Mouse (Mus musculus): Measurements from ENCODE around the gene Elovl6. TPM values are rescaled to one million over a fixed set of nuclear protein-coding genes. Genes with fewer than 3 reads are reported as not detected.

Elovl6 gene
- polyA plus RNA-seq, 1 experiment from 2014 or later = 39.9 TPM

GRCm38 (mm10) chr3:129557566-129557965 is 25.4 kb downstream of the Elovl6 start:
- 77% methylated on average over 7 of the region's 7 CpGs for WGBS
- Histone ChIP-seq H3K4me2 (no peak overlapping the region), H3K27ac (no peak overlapping the region), H3K4me1 (peaks cover 6% of the 10 kb centered on the region), H3K9me3 (no peaks in the 10 kb centered on the region), H3K36me3 (no peaks in the 10 kb centered on the region), H3K27me3 (no peaks in the 10 kb centered on the region), H3K4me3 (no peak overlapping the region), H3K9ac (no peak overlapping the region)
- ATAC-seq (ENCODE audit: insufficient number of reproducible peaks, insufficient read depth, low FRiP score, low TSS enrichment, low read depth) = no peak

DNA sequence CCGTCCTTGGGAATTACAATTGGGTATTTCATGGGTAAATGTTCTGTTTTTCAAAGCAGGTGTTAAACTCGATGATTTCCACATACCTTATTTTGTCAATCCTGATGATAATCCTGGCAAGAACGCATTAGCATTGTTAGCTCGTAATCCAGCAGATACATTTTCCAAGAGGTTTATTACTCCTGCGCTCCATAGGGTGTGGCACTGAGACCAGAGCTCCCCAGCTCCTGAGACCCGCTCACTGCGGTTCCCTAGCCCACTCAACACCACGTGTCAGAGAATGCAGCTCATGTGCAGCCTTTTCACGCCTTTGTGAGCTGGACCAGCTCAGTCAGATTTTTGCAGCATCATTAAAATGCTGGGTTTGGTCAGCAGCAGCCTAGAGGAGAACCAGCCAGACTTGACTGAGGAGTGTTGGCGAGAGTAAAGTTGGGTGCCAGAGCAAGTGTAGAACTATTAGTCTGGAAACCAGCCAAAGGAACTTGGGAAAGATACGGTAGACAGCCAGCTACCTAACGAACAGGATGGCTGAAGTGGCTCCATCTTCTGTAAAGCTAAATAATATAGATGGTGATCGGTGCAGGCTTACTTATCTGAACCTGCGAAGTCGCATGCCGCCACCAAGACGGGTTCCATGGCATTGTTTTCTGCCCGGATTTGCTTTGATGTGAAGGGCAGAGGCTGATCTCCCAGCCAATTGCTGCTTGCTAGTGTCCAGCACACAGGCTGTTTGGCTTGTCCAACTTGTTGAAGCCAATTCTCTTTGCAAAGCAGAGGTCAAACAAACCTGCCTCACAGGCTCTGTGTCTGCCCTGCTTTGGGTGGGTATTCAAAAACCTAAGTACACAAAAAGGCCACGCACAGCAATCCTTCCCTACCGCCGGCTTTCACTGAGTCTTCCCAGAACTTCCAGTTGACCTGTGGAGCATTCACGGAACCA is 26.1 kb downstream of the Elovl6 start:
- Histone ChIP-seq H3K27me3 (no peaks in the 10 kb centered on the region), H3K4me2 (no peak overlapping the region), H3K27ac (no peak overlapping the region), H3K36me3 (no peaks in the 10 kb centered on the region), H3K9ac (no peak overlapping the region), H3K4me3 (no peak overlapping the region), H3K4me1 (no peaks in the 10 kb centered on the region), H3K9me3 (no peaks in the 10 kb centered on the region)
- 90% methylated on average over 22 of the region's 22 CpGs for WGBS
- ATAC-seq (ENCODE audit: insufficient number of reproducible peaks, insufficient read depth, low FRiP score, low TSS enrichment, low read depth) = no peak

DNA sequence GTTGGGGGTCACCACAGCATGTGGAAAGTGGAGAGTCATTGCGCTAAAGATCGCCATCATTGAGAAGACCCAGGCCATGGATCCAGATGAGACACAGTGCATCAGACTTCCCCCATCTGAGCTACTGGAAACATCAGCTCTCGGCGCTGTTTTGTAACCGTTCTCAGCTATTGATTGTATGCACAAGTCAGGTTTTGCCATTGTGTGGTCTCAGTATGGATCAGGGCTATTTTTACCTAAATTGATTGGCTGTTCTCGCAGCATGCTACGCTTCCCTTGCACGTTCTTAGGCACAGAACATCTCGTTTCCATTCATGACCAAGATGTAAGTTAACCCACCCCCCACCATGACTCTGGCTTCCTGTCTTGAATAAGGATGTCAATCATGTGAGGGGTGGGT is 27.9 kb downstream of the Elovl6 start:
- Histone ChIP-seq H3K4me2 (no peak overlapping the region), H3K27ac (no peak overlapping the region), H3K9me3 (no peaks in the 10 kb centered on the region), H3K9ac (no peak overlapping the region), H3K36me3 (peaks cover 3% of the 10 kb centered on the region; the same call in 1 of the 2 replicates), H3K4me3 (no peak overlapping the region), H3K4me1 (no peaks in the 10 kb centered on the region), H3K27me3 (no peaks in the 10 kb centered on the region)
- ATAC-seq (ENCODE audit: insufficient number of reproducible peaks, insufficient read depth, low FRiP score, low TSS enrichment, low read depth) = no peak
- WGBS = 92% methylated on average over 9 of the region's 9 CpGs

- ATAC-seq (ENCODE audit: insufficient number of reproducible peaks, insufficient read depth, low FRiP score, low TSS enrichment, low read depth) = no peak
- peaks cover 4% of the 10 kb centered on the region for H3K4me1 ChIP-seq
- H3K27ac ChIP-seq = no peak overlapping the region
- 90% methylated on average over 10 of the region's 10 CpGs for WGBS
- H3K36me3 ChIP-seq = peaks cover 3% of the 10 kb centered on the region; the same call in 1 of the 2 replicates
- H3K4me2 ChIP-seq = no peak overlapping the region
- H3K27me3 ChIP-seq = no peaks in the 10 kb centered on the region
- no peaks in the 10 kb centered on the region for H3K9me3 ChIP-seq
- H3K4me3 ChIP-seq = no peak overlapping the region
- H3K9ac ChIP-seq = no peak overlapping the region
These were observed 28.9 kb downstream of the Elovl6 start for GRCm38 (mm10) chr3:129561011-129561410.

DNA sequence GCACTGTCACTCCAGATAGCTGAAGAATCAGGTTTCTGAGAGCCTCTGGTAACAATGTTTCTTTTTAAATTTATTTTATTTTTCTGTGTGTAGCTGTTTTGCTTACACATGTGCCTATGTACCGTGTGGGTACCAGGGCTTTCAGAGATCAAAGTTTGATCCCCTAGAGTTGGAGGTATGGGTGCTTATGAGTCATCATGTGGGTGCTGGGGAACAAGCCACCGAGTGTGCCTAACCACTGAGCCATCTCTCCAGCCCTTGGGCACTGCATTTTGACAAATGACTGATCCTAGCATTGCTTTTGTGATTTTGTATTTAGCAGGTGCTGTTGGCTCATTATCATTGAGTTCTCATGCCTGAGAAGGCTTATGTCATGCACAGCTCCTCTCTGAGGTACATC is 29.7 kb downstream of the Elovl6 start:
- no peak overlapping the region for H3K27ac ChIP-seq
- H3K4me2 ChIP-seq = no peak overlapping the region
- no peaks in the 10 kb centered on the region for H3K27me3 ChIP-seq
- peaks cover 4% of the 10 kb centered on the region for H3K4me1 ChIP-seq
- H3K4me3 ChIP-seq = no peak overlapping the region
- H3K9ac ChIP-seq = no peak overlapping the region
- ATAC-seq (ENCODE audit: insufficient number of reproducible peaks, insufficient read depth, low FRiP score, low TSS enrichment, low read depth) = no peak
- WGBS = 85% methylated on average over 2 of the region's 2 CpGs
- no peaks in the 10 kb centered on the region for H3K9me3 ChIP-seq
- peaks cover 3% of the 10 kb centered on the region; the same call in 1 of the 2 replicates for H3K36me3 ChIP-seq

DNA sequence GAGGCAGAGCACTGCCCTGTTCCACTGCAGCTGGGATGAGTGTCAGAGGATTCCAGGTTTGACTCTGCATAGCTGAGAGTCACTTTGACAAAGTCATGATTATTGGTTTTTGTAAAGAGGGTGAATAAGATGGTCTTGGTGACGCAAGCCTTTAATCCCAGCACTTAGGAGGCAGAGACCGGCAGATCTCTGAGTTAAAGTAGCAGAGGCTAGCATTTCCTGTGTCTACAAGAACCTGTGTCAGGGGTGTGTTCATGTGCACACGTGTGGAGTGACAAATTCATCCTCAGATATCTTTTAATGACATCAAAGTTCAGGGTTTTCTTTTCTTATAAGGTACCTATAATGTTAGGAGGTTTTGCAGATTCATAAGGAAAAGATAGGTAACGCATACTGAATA is 30.3 kb downstream of the Elovl6 start:
- peaks cover 4% of the 10 kb centered on the region for H3K4me1 ChIP-seq
- H3K9me3 ChIP-seq = no peaks in the 10 kb centered on the region
- H3K4me3 ChIP-seq = no peak overlapping the region
- H3K27ac ChIP-seq = no peak overlapping the region
- H3K36me3 ChIP-seq = peaks cover 3% of the 10 kb centered on the region; the same call in 1 of the 2 replicates
- no peak overlapping the region for H3K4me2 ChIP-seq
- no peak for ATAC-seq (ENCODE audit: insufficient number of reproducible peaks, insufficient read depth, low FRiP score, low TSS enrichment, low read depth)
- 93% methylated on average over 4 of the region's 4 CpGs for WGBS
- no peak overlapping the region for H3K9ac ChIP-seq
- H3K27me3 ChIP-seq = no peaks in the 10 kb centered on the region

GRCm38 (mm10) chr3:129563807-129564206 is 31.7 kb downstream of the Elovl6 start:
- Histone ChIP-seq H3K27ac (no peak overlapping the region), H3K4me1 (peaks cover 9% of the 10 kb centered on the region), H3K9ac (no peak overlapping the region), H3K9me3 (no peaks in the 10 kb centered on the region), H3K36me3 (peaks cover 3% of the 10 kb centered on the region; the same call in 1 of the 2 replicates), H3K4me3 (no peak overlapping the region), H3K27me3 (no peaks in the 10 kb centered on the region), H3K4me2 (no peak overlapping the region)
- no peak for ATAC-seq (ENCODE audit: insufficient number of reproducible peaks, insufficient read depth, low FRiP score, low TSS enrichment, low read depth)
- 91% methylated on average over 4 of the region's 4 CpGs for WGBS

DNA sequence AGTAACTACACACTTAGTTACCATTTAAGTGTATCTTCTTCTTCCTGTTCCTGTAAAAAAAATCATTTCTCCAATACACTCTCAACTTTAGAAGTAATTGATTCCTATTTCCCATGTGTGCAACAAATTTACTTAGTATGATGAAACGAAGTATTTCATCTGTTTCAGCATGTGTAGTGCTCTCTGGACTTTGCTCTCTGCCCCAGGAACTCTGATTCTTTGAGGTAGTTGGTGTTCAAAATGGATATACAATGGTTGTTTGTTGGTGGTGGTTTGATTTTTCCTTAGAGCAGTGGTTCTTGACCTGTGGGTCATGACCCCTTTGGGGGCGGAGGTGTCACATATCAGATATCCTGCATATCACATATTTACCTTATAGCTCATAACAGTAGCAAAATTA is 32.7 kb downstream of the Elovl6 start:
- Histone ChIP-seq H3K9me3 (no peaks in the 10 kb centered on the region), H3K4me2 (no peak overlapping the region), H3K27me3 (no peaks in the 10 kb centered on the region), H3K4me1 (peaks cover 9% of the 10 kb centered on the region), H3K27ac (no peak overlapping the region), H3K4me3 (no peak overlapping the region), H3K9ac (no peak overlapping the region), H3K36me3 (peaks cover 3% of the 10 kb centered on the region; the same call in 1 of the 2 replicates)
- 61% methylated on average over 2 of the region's 2 CpGs for WGBS
- ATAC-seq (ENCODE audit: insufficient number of reproducible peaks, insufficient read depth, low FRiP score, low TSS enrichment, low read depth) = no peak

- H3K4me1 ChIP-seq = peaks cover 9% of the 10 kb centered on the region
- no peaks in the 10 kb centered on the region for H3K27me3 ChIP-seq
- H3K9me3 ChIP-seq = no peaks in the 10 kb centered on the region
- WGBS = 68% methylated on average over 8 of the region's 8 CpGs
- H3K4me2 ChIP-seq = no peak overlapping the region
- ATAC-seq (ENCODE audit: insufficient number of reproducible peaks, insufficient read depth, low FRiP score, low TSS enrichment, low read depth) = no peak
- no peak overlapping the region for H3K9ac ChIP-seq
- peaks cover 7% of the 10 kb centered on the region for H3K36me3 ChIP-seq
- H3K27ac ChIP-seq = no peak overlapping the region
- H3K4me3 ChIP-seq = no peak overlapping the region
These were observed 33.3 kb downstream of the Elovl6 start for GRCm38 (mm10) chr3:129565458-129565857.

DNA sequence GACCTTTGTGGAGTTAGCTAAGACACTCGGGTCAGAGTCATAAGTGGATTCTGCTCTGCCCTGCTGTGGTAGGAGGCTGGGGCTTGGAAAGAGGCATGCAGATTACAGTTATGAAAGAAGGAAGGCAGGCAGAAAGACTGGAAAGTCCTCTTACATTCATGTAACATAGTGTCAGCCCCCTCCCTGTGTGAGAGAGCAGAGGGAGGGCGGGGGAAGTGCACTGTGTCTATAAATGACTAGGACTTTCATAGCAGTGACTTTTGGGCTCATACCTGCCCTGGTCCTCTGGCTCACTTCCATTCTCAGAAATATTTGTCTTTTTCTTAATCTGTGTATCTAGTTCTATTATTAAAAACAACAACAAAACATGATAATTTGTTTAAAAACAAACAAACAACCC is 33.9 kb downstream of the Elovl6 start:
- Histone ChIP-seq H3K9ac (no peak overlapping the region), H3K27ac (no peak overlapping the region), H3K36me3 (peaks cover 10% of the 10 kb centered on the region), H3K27me3 (no peaks in the 10 kb centered on the region), H3K9me3 (no peaks in the 10 kb centered on the region), H3K4me1 (peaks cover 9% of the 10 kb centered on the region), H3K4me2 (no peak overlapping the region), H3K4me3 (no peak overlapping the region)
- 79% methylated on average over 2 of the region's 2 CpGs for WGBS
- ATAC-seq (ENCODE audit: insufficient number of reproducible peaks, insufficient read depth, low FRiP score, low TSS enrichment, low read depth) = no peak

GRCm38 (mm10) chr3:129566876-129567275 is 34.7 kb downstream of the Elovl6 start:
- peaks cover 10% of the 10 kb centered on the region for H3K36me3 ChIP-seq

GRCm38 (mm10) chr3:129568506-129568905 is 36.4 kb downstream of the Elovl6 start:
- H3K27ac ChIP-seq = no peak overlapping the region
- no peak for ATAC-seq (ENCODE audit: insufficient number of reproducible peaks, insufficient read depth, low FRiP score, low TSS enrichment, low read depth)

More at GRCm38 (mm10) chr3:129566876-129567275, 34.7 kb downstream of the Elovl6 start:
- Histone ChIP-seq H3K9me3 (no peaks in the 10 kb centered on the region), H3K4me3 (no peak overlapping the region), H3K4me2 (no peak overlapping the region), H3K27me3 (no peaks in the 10 kb centered on the region), H3K4me1 (peaks cover 9% of the 10 kb centered on the region), H3K9ac (no peak overlapping the region), H3K27ac (no peak overlapping the region)
- no peak for ATAC-seq (ENCODE audit: insufficient number of reproducible peaks, insufficient read depth, low FRiP score, low TSS enrichment, low read depth)
- WGBS = 75% methylated on average over 5 of the region's 5 CpGs

More at GRCm38 (mm10) chr3:129568506-129568905, 36.4 kb downstream of the Elovl6 start:
- Histone ChIP-seq H3K36me3 (peaks cover 10% of the 10 kb centered on the region), H3K4me1 (peaks cover 17% of the 10 kb centered on the region), H3K4me2 (no peak overlapping the region), H3K9me3 (no peaks in the 10 kb centered on the region), H3K27me3 (no peaks in the 10 kb centered on the region), H3K4me3 (no peak overlapping the region), H3K9ac (no peak overlapping the region)
- WGBS = 62% methylated on average over 7 of the region's 7 CpGs

All from embryonic facial prominence, embryonic 13.5 days (tissue).